24 mouse cellular contexts compared by ENCODE assay signal in the genomic region with DNA sequence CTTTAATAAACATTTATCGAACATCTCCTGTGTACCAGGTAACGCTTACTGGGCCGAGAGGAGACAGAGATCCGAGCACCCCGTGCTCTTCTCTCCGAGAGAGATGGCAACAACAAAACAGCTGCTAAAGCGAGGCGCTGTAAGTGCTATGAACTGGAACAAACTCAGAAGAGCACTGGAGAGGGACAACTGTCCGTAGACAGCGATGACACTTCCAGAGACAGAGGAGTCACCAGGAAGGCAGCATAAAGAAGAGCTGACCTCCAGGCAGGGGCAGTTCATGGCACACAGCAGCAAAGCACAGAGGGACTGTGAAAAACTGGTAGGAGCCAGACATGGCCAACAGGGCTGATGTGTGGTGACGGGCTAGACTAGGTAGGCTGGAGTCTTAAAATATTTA. TPM values are rescaled to one million over a fixed set of nuclear protein-coding genes. Genes with fewer than 3 reads are reported as not detected.
DNase-seq lines count a peak whose midpoint lies in the region; ATAC-seq and TF ChIP-seq lines count a peak whose summit lies in the region.
"Had no signal": no experiment of that assay in that cellular context is flagged by ENCODE, and none has a peak within 500 bp of the region (broad histone marks: within the 10 kb centered on the region; RNA-seq: fewer than 3 reads in every experiment).

No protein-coding gene starts in this region.

- H3K27ac ChIP-seq in kidney, postnatal 0 days: no peak overlapping the region
- no peak overlapping the region for H3K27ac ChIP-seq in hindbrain, embryonic 11.5 days (ENCODE audit: low read depth, low read length)
- peak overlapping the region; percentile 1; the same call in 1 of the 2 replicates for H3K27ac ChIP-seq in hindbrain, embryonic 14.5 days
- no peak overlapping the region for H3K27ac ChIP-seq in neural tube, embryonic 15.5 days (replicated peaks)
- H3K27ac ChIP-seq: liver, embryonic 13.5 days; neural tube, embryonic 12.5 days had no signal

- H3K4me2 ChIP-seq in kidney, postnatal 0 days (ENCODE audit: low read length): peak overlapping the region; percentile 23
- no peak overlapping the region for H3K4me2 ChIP-seq in hindbrain, embryonic 11.5 days (replicated peaks; ENCODE audit: low read depth, low read length)
- peak overlapping the region; percentile 18 for H3K4me2 ChIP-seq in hindbrain, embryonic 14.5 days (replicated peaks)
- peak overlapping the region; percentile 19; the same call in 1 of the 2 replicates for H3K4me2 ChIP-seq in neural tube, embryonic 15.5 days
- H3K4me2 ChIP-seq: heart, embryonic 11.5 days; liver, embryonic 13.5 days had no signal

- no peaks in the 10 kb centered on the region for H3K9me3 ChIP-seq in kidney, postnatal 0 days (replicated peaks; ENCODE audit: low read length)
- no peaks in the 10 kb centered on the region for H3K9me3 ChIP-seq in hindbrain, embryonic 11.5 days (ENCODE audit: control insufficient read depth, low read length)
- no peaks in the 10 kb centered on the region for H3K9me3 ChIP-seq in hindbrain, embryonic 14.5 days (ENCODE audit: control insufficient read depth, low read length)
- H3K9me3 ChIP-seq in neural tube, embryonic 15.5 days (replicated peaks): no peaks in the 10 kb centered on the region
- H3K9me3 ChIP-seq: forebrain, embryonic 10.5 days; G1E; liver, embryonic 13.5 days; neural tube, embryonic 12.5 days had no signal

- no peaks in the 10 kb centered on the region for H3K36me3 ChIP-seq in kidney, postnatal 0 days (ENCODE audit: insufficient read depth, low read length)
- H3K36me3 ChIP-seq in hindbrain, embryonic 11.5 days (ENCODE audit: control insufficient read depth, insufficient read depth, low read length): no peaks in the 10 kb centered on the region
- H3K36me3 ChIP-seq in hindbrain, embryonic 14.5 days (replicated peaks; ENCODE audit: control insufficient read depth, insufficient read depth): no peaks in the 10 kb centered on the region
- H3K36me3 ChIP-seq in neural tube, embryonic 15.5 days: no peaks in the 10 kb centered on the region
- H3K36me3 ChIP-seq: forebrain, embryonic 10.5 days; liver, embryonic 13.5 days; neural tube, embryonic 12.5 days had no signal

- ATAC-seq in kidney, postnatal 0 days (replicated peaks; ENCODE audit: low FRiP score, low read depth): no peak
- peak; percentile 37; the same call in 1 of the 2 replicates for ATAC-seq in hindbrain, embryonic 11.5 days (ENCODE audit: low FRiP score)
- ATAC-seq in hindbrain, embryonic 14.5 days (ENCODE audit: low FRiP score): no peak
- ATAC-seq in neural tube, embryonic 15.5 days (ENCODE audit: low FRiP score): no peak
- ATAC-seq: intestine, postnatal 0 days had no signal

- H3K4me3 ChIP-seq in kidney, postnatal 0 days (replicated peaks; ENCODE audit: low read depth, low read length): no peak overlapping the region
- H3K4me3 ChIP-seq in hindbrain, embryonic 11.5 days (ENCODE audit: low read depth, low read length): no peak overlapping the region
- H3K4me3 ChIP-seq in hindbrain, embryonic 14.5 days (replicated peaks; ENCODE audit: low read length): no peak overlapping the region
- H3K4me3 ChIP-seq in neural tube, embryonic 15.5 days (replicated peaks): no peak overlapping the region
- H3K4me3 ChIP-seq: forebrain, embryonic 10.5 days; liver, embryonic 13.5 days; neural tube, embryonic 12.5 days had no signal

- H3K4me1 ChIP-seq in kidney, postnatal 0 days (replicated peaks; ENCODE audit: insufficient read depth, low read length): no peaks in the 10 kb centered on the region
- H3K4me1 ChIP-seq in hindbrain, embryonic 11.5 days (replicated peaks; ENCODE audit: control insufficient read depth, insufficient read depth, low read length): no peaks in the 10 kb centered on the region
- H3K4me1 ChIP-seq in hindbrain, embryonic 14.5 days (replicated peaks; ENCODE audit: control insufficient read depth, insufficient read depth, low read length): peaks cover 11% of the 10 kb centered on the region
- H3K4me1 ChIP-seq in neural tube, embryonic 15.5 days: peaks cover 10% of the 10 kb centered on the region
- H3K4me1 ChIP-seq: liver, embryonic 13.5 days had no signal

- WGBS in kidney, postnatal 0 days: 65% methylated on average over 11 of the region's 11 CpGs
- 70% methylated on average over 11 of the region's 11 CpGs for WGBS in hindbrain, embryonic 11.5 days
- 42% methylated on average over 11 of the region's 11 CpGs for WGBS in hindbrain, embryonic 14.5 days
- 57% methylated on average over 11 of the region's 11 CpGs for WGBS in neural tube, embryonic 15.5 days

- no peak for TF ChIP-seq CTCF in kidney, postnatal 0 days (IDR thresholded peaks at IDR 0.05; ENCODE audit: low read depth)

- no peaks in the 10 kb centered on the region for H3K27me3 ChIP-seq in kidney, postnatal 0 days (ENCODE audit: insufficient read depth, low read length)
- no peaks in the 10 kb centered on the region for H3K27me3 ChIP-seq in hindbrain, embryonic 11.5 days (ENCODE audit: control insufficient read depth, insufficient read depth, low read length)
- H3K27me3 ChIP-seq in hindbrain, embryonic 14.5 days (ENCODE audit: control insufficient read depth, insufficient read depth, low read length): no peaks in the 10 kb centered on the region
- no peaks in the 10 kb centered on the region for H3K27me3 ChIP-seq in neural tube, embryonic 15.5 days (replicated peaks)
- H3K27me3 ChIP-seq: CH12.LX; liver, embryonic 13.5 days; neural tube, embryonic 12.5 days had no signal

- no peak overlapping the region for H3K9ac ChIP-seq in kidney, postnatal 0 days (ENCODE audit: low read depth, low read length)
- no peak overlapping the region for H3K9ac ChIP-seq in hindbrain, embryonic 11.5 days (ENCODE audit: low read depth, low read length)
- no peak overlapping the region for H3K9ac ChIP-seq in hindbrain, embryonic 14.5 days
- 0 out of 2 replicates have a peak overlapping the region, but pooled peaks have one; percentile 30 for H3K9ac ChIP-seq in neural tube, embryonic 15.5 days (replicated peaks)
- H3K9ac ChIP-seq: liver, embryonic 13.5 days; neural tube, embryonic 12.5 days had no signal

- DNase-seq in kidney, postnatal 0 days (ENCODE audit: low spot score): no peak
- DNase-seq in kidney, postnatal 4 days: no peak
- no peak for DNase-seq in hindbrain, embryonic 11.5 days (ENCODE audit: low spot score)
- no peak for DNase-seq in hindbrain, embryonic 14.5 days (ENCODE audit: low spot score)
- DNase-seq in adrenal gland, postnatal 4 days (ENCODE audit: low spot score in 2 of 2): no peak
- no peak for DNase-seq in adrenal gland, adult (ENCODE audit: inconsistent age in 2 of 2, low spot score in 1 of 2)
- DNase-seq: adrenal gland, adult 8-10 months; B cell, adult 2 months; cerebellum, adult 18-20 months; cerebellum, postnatal 14 days; gastrocnemius, postnatal 10 days; kidney, postnatal 36 days; liver, embryonic 13.5 days; lung, adult 2 months; lung, postnatal 14 days; right cerebral cortex, postnatal 14 days; spleen, adult 18-20 months had no signal

RNA-seq across cellular contexts. Expression of gene Ndufaf2, which starts 34.3 kb away (rescaled TPM):
- polyA plus RNA-seq in kidney, postnatal 0 days (2015; fragmentation: Nextera tagmentation; extraction: Ambion mirVana): 79.3 and 87.4 TPM in 2 replicates
- polyA plus RNA-seq in hindbrain, embryonic 11.5 days (2014; fragmentation: Nextera tagmentation; extraction: Ambion mirVana): 84.7 and 87.6 TPM in 2 replicates
- 68.5 and 70.5 TPM in 2 replicates for polyA plus RNA-seq in hindbrain, embryonic 14.5 days (2014; fragmentation: Nextera tagmentation; extraction: Ambion mirVana)
- 68.0 and 80.3 TPM in 2 replicates for polyA plus RNA-seq in neural tube, embryonic 15.5 days (2015; fragmentation: Nextera tagmentation; extraction: Ambion mirVana)
- 10 to 100 TPM; 22.8 to 26.1 TPM for total RNA-seq in adrenal gland, postnatal 4 days (2021)

RNA-seq across cellular contexts. Expression of gene Ercc8, which starts 34.4 kb away (rescaled TPM):
- polyA plus RNA-seq in kidney, postnatal 0 days (2015; fragmentation: Nextera tagmentation; extraction: Ambion mirVana): 11.6 and 11.7 TPM in 2 replicates
- polyA plus RNA-seq in hindbrain, embryonic 11.5 days (2014; fragmentation: Nextera tagmentation; extraction: Ambion mirVana): 24.5 and 27.2 TPM in 2 replicates
- polyA plus RNA-seq in hindbrain, embryonic 14.5 days (2014; fragmentation: Nextera tagmentation; extraction: Ambion mirVana): 30.8 and 31.5 TPM in 2 replicates
- 26.4 and 31.8 TPM in 2 replicates for polyA plus RNA-seq in neural tube, embryonic 15.5 days (2015; fragmentation: Nextera tagmentation; extraction: Ambion mirVana)
- total RNA-seq in adrenal gland, postnatal 4 days (2021): 10 to 100 TPM; 15.4 to 16.8 TPM
